ENCODE assay signal across 8 mouse cellular contexts in the genomic region with DNA sequence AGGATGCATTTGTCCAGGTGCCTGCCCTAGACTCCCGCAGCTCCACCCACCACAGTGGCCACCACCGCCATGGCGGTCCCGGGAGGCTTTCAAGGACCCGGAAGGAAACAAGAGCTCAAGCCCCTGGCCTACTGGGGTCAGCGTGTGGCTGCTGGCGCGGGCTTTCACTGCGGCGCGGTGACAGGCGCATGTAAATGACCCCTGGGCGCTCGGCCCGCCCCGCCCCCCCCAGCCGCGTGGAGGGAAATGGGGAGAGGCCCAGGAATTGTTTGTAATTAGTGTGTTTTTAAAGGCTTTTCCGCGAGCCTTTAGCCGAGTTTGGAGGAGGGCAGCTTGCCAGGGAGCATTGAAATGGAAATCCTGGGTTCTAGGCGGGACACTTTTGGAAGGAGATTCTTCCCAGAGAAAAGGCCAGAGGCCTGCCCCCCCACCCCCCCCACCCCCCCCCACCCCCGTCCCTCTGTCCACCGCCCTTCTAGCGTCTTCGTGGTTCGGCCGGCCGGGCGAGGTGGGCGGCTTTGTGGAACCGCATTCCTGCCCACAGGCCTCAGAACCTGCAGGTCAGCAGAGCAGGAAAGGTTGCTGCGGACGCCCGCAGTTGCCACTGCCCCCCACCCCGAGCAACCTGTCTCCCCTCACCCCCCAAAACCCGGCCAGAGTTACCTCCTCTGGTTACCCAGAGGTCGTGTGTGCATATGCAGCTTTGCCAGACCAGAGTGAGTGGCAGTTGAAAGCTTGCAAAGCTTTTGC. TPM values are rescaled to one million over a fixed set of nuclear protein-coding genes. Genes with fewer than 3 reads are reported as not detected.
DNase-seq lines count a peak whose midpoint lies in the region; ATAC-seq lines count a peak whose summit lies in the region.

No protein-coding gene starts in this region.

- ATAC-seq in intestine, embryonic 14.5 days (replicated peaks; ENCODE audit: low FRiP score, low TSS enrichment, low read depth) = no peak

- H3K4me2 ChIP-seq in intestine, embryonic 14.5 days (ENCODE audit: low read length) = peak overlapping the region; percentile 30

- H3K4me1 ChIP-seq in intestine, embryonic 14.5 days (replicated peaks; ENCODE audit: control insufficient read depth, insufficient read depth, low read length) = no peaks in the 10 kb centered on the region

- 0 out of 2 replicates have a peak, but pooled peaks cover 8% of the 10 kb centered on the region for H3K27me3 ChIP-seq in intestine, embryonic 14.5 days (replicated peaks; ENCODE audit: control insufficient read depth, insufficient read depth, low read length)

- no peaks in the 10 kb centered on the region for H3K36me3 ChIP-seq in intestine, embryonic 14.5 days (ENCODE audit: control insufficient read depth, insufficient read depth, low read length)

- DNase-seq in cerebellum, postnatal 10 days = peak; percentile 34 to 43
- DNase-seq in cerebellum, adult 9-11 months = no peak
- peak; percentile 51 for DNase-seq in embryo, embryonic 10.5 days (ENCODE audit: low spot score)
- DNase-seq in intestine, embryonic 14.5 days (ENCODE audit: low spot score) = no peak
- DNase-seq in lung, postnatal 14 days = peak; percentile 19
- no peak for DNase-seq in frontal cortex, postnatal 10 days (ENCODE audit: low spot score in 2 of 2)
- no peak for DNase-seq in left cerebral cortex, postnatal 25 days (ENCODE audit: low spot score in 2 of 2)
- DNase-seq in gastrocnemius, postnatal 10 days = no peak

- H3K27ac ChIP-seq in intestine, embryonic 14.5 days (ENCODE audit: low read depth) = peak overlapping the region; percentile 74

- H3K9ac ChIP-seq in intestine, embryonic 14.5 days (ENCODE audit: low read length) = no peak overlapping the region

- no peak overlapping the region for H3K4me3 ChIP-seq in intestine, embryonic 14.5 days (ENCODE audit: low read depth, low read length)

- intact Hi-C loops in left cerebral cortex, postnatal 25 days (cut with DNase I) = no loop called here

- WGBS in intestine, embryonic 14.5 days = 31% methylated on average over 23 of the region's 38 CpGs

- no peaks in the 10 kb centered on the region for H3K9me3 ChIP-seq in intestine, embryonic 14.5 days (ENCODE audit: control insufficient read depth, low read length)

RNA-seq across cellular contexts. Expression of a gene that starts 28.1 kb away (rescaled TPM):
- 143 and 161 TPM in 2 replicates for polyA plus RNA-seq in intestine, embryonic 14.5 days (2014; fragmentation: Nextera tagmentation; extraction: Ambion mirVana)
- total RNA-seq in left cerebral cortex, postnatal 25 days (2021) = 100 to 1,000 TPM; 198 to 217 TPM
- 10 to 100 TPM; 31.4 to 36.5 TPM for total RNA-seq in gastrocnemius, postnatal 10 days (2021)

Comparison
In these comparisons a context has a peak if more than half of its experiments do, and no peak if none do; other contexts are left out.
1. DNase-seq: peak in cerebellum, postnatal 10 days (2 of 2), embryo, embryonic 10.5 days (single experiment) and lung, postnatal 14 days (single experiment); none in cerebellum, adult 9-11 months (single experiment), intestine, embryonic 14.5 days (single experiment), frontal cortex, postnatal 10 days (0 of 2), left cerebral cortex, postnatal 25 days (0 of 2) and gastrocnemius, postnatal 10 days (single experiment).
2. RNA of a gene that starts 28.1 kb away (total RNA-seq): 198 to 217 TPM in left cerebral cortex, postnatal 25 days; 31.4 to 36.5 TPM in gastrocnemius, postnatal 10 days; every median in the first group is over 4 times any median in the second.